Mouse (Mus musculus) gonadal fat pad, adult 2 months (tissue): Measurements from ENCODE around the gene E130308A19Rik. TPM values are rescaled to one million over a fixed set of nuclear protein-coding genes. Genes with fewer than 3 reads are reported as not detected.

Experiments used
- DNase-seq: peaks from one replicate; pipeline ENCODE4 v3.0.0-alpha.2; 2012; ENCODE audit warnings: low read depth
- polyA plus RNA-seq: library from polyadenylated mRNA; depleted of rRNA; stranded (reverse); fragments of >200 nt; gene quantifications from 2 replicates; pipeline ENCODE4 v1.2.3, GENCODE M21; 2012

Gene E130308A19Rik
- polyA plus RNA-seq, 1 experiment: 8.4 TPM

DNA sequence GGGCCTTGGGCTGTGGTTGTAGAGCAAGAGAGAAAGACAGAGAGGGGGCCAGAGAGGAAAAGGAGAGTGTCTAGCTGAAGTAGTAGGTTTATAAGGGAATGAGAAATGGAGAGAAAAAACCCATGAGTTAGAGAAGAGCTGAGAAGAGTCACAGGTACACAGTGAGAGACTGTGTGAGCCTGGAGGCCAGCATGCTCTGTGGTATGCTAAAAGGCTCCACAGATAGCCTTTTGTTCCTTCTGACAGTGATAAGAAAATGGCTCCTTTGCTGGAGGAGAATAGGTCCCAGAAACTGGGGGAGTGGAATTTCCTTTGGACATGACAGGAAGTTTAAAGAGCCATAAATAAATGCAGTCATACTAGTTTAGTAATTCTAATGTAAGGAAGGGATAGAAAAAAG lies 13.2 kb downstream of the E130308A19Rik start:
- DNase-seq: no peak

DNA sequence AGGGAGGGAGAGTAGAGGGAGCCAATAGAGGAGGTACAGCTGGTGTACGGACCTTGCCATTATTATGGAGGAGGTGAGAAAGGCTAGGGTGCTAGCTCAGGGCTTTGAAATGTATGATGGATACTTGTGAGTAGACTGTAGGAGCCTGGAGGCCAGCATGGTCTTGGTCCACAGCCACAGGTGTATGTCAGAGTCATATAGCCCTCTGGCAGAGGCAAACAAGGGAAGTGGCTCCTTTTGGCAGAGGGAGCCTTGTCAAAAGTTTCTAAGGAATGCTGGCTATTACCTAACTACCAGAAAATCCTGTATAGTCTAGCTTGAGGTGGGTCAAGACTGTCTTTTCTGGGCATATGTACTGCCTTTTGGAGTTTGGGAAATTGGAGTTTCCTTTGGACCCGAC lies 14.7 kb downstream of the E130308A19Rik start:
- peak; percentile 33 for DNase-seq

DNA sequence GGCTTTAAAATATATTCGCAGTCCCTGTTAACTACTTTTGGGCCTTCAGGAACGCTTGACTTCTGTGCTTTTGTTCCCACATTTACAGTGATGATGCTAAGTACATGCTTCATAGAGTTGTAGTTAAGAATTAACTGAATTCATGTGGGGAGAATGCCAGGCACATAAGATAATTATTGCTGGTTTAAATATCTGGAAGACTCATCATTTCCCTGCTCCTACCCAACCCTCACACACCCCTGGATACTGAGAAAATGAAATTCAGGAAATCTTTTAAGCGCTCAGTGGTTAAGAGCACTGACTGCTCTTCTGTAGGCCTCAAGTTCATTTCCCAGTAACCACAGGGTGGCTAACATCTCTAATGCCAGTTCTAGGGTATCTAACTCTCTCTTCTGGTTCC lies 16.0 kb downstream of the E130308A19Rik start:
- no peak for DNase-seq

DNA sequence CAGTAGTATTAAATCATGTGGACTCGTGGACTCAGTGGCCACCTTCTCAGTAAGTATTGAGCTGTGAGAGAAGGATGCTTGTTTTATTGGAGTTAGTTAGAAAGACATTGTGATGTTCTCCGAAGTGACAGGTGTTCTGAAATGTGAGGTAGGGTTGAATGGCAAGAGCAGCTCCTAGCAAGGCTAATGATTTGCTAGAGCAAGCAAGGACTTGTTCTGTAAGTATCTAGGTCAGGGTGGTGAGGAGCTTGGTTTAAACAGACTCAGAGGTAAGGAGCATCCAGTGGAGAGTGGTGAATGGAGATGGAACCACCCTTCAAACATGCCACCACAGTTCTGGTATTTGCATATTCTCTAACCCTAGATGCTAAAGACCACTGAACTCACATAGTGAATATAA lies 16.6 kb downstream of the E130308A19Rik start:
- no peak for DNase-seq

DNA sequence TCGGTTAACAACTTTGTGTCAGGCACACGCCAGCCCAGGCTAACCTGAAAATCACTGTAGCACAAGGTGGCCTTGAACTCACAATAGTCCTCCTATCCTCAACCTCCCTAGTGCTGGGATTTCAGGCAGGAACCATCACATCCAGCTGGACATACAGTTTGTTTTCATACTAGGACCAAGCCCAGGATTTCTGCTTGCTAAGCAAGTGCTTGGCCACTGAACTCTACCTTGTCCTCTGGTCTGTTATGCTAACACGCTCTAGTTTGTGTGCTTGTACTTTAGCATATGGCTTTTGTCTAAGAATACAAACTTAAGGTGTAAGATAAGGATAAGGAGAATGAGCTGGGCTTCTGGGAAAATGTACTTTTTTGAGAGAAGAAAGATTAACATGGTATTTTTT lies 18.4 kb downstream of the E130308A19Rik start:
- no peak for DNase-seq

DNA sequence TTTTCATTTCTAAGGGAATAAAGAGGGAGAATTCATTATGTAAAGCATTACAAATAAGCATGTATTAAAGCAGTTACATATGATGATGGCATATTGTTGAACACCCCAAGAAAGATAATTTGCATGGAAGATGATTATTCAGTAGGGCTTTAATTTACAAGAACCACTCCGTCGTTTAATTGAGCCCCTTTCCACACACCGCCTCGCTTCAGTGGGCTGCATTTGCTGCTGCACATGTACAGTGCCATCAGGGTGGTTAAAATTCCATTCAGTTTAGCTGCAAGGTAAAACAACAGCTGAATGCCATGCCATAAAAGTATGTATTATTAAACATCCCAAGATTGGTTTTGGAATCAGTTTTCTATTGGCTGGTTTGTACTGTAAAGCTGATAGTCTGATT lies 19.0 kb downstream of the E130308A19Rik start:
- no peak for DNase-seq

DNA sequence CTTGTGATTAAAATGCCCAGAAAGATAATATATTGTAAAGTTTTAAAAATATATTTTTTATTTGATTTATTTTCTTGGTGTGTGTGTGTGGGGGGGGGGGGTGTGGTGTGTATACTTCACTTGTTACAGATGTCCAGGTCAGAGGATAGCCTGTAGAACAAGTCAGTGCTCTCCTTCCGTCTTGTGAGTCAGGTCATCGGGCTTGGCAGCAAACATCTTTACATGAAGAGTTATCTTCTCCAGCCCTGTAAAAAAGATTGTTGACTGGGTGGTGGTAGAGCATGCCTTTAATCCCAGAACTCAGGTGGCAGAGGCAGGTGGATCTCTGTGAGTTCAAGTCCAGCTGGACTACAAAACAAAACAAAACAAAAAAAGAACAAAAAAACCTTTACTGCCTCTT lies 19.6 kb downstream of the E130308A19Rik start:
- DNase-seq: no peak

DNA sequence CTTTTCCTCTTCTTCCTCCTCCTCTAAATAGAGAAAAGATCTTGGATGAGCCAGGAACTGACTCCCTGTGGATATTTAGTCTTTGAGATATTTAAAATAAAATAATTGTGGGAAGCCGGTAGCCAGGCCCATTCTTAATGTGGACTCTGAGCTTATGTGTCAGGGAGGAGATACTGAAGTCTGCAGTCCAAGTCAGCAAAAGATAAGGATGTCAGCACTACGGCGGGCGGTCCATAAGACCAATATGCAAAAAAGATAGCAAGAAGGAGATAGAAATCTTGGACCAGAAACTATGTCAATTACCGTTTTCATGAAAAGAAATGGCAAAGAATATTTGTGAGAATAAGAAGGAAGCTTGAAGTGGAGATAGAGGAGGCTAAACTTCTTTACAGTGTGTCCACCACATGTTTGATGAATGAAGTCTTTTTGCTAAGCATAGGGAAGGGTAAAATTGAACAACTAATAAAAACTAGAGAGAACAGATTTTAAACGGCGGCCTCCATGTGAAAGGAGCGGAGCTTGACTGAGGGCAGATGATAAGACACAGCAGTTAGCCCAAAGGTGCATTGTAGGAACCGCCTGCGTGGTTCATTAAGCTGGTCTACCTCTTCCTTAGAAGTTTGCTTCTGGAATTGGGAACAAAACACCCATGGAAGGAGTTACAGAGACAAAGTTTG lies 20.1 kb downstream of the E130308A19Rik start:
- DNase-seq: no peak

DNA sequence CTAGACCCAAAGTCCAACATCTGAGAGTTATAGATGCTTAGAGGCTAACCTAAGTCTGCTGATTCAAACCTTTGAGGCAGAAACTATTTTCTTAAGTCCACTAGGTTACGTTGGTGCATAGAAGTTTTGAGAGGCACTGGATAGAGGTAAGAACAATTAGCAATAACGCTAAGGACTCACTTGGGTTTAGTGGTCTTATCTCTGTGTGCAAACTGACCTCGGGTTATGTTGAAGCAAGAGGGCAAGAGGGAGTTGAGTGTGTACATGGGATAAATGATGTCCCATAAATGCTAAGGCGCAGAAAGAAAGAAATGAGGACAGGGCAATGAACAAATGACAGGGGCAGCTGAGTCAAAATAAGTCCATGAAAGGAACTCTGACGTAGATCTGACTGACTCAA lies 23.1 kb downstream of the E130308A19Rik start:
- no peak for DNase-seq

DNA sequence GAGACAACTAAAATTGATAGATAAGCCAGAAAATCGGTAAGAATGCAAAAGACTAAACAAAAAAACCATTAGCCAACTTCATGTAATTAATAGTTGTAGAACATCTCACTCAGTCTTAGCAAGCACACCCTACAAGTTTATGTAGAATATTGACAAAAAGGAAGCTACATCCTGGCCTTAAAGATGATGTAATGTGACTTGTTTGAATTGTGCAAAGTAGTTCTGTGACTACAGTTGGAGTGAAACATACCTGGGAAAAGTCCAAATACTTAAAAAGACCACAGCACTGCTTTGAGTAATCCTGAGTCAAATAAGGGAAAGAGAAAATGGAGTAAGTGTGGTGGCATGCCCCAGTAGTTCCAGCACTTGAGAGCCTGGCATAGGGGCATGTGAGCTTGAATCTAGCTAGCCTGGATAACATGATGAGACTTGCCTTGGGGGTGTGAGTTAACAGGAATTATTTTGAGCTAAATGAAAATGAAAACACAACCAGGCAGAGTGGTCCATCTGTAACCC lies 26.2 kb downstream of the E130308A19Rik start:
- no peak for DNase-seq

DNA sequence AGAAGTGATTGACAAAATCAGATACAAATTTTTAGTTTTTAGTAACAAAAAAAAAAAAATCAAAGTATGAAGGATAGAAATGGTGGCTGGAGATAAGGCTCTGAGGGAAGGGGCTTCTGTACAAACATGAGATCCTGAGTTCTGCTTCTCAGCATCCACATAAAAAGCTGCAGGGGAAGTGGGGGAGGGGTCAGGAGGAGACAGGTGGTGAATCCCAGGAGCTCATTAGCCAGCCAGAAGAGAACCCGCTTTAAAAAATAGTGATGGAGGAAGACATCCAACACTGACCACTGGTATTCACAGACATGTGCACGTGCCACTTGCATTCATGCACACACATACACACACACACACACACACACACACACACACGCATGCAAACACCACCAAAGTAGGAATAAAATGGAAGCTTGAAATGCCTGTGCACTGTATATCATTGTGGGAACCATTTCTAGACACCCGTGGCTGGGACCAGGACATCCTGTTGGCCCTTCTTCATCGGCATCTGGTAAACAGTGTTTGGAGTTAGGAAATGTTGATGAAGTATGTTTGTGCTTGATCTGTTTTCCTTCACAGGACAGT lies 30.1 kb downstream of the E130308A19Rik start:
- no peak for DNase-seq

DNA sequence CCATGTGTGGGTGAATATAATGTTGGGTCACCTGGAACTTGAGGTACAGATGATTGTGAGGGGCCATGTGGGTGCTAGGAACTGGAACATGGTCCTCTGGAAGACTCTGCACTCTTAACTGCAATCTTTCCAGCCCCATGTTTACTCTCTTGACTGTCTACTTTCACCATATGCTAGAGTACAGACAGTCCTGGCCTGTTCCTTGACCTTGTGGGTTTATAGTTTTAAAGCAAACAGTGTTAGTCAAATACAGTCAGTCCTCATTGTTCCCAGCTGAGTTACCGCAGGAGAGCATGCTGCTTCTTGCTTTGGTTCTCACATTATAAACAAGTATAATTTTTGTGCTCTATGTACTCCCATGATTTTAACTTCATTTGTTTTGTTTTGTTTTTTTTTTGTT lies 36.2 kb downstream of the E130308A19Rik start:
- no peak for DNase-seq

DNA sequence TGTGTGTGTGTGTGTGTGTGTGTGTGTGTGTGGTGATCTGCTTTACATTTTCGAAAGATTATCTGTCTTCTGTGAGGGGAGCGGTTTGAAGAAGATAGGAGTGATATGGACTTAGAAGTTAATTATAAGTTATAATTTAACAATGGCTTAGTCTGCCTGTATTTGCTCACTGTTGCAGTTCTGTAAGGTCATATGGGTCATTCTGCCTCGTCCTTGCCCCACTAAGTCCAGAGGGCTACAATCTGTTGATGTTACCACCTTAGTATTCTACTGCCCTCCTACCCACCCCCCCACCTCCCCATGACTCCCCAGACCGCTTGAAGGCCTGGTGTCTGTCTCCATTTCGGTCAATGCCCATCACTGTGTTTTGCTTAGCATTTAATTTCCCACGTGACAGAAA lies 37.4 kb downstream of the E130308A19Rik start:
- no peak for DNase-seq

DNA sequence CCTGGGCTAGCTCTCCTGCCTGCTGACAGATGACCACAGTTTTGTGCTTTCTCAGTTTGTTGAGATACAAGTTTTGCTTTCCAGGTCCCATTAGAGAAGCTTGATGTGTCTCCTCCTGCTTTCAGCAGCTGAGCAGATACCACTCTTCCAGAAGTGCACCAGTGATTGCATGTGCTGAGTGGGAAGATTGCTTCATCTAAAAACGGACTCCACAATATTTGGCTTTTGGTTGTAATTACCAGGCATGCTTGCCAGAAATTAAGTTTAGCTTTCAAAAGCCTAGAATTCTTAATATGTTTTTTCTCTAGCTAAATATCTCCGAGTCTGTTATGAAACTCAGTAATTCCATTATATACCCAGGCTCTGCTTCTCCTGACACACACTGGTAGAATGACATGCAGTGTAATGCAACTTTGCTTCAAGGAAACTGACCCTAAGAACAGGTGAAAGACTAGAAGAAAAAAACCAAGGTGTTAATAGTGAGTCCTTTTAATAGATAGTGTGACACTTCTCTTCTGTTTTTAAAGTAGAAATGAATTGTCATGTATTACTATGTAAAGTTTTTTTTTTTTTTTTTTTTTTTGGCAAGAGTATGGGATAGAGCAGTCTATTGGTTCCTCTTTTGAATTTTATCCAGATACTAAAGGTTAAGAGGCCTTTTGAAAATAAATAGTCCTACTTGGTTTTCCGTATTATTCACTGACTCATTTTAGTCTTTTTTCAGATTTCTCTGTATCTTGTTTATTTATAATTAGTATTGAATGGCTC lies 40.7 kb downstream of the E130308A19Rik start:
- DNase-seq: no peak

DNA sequence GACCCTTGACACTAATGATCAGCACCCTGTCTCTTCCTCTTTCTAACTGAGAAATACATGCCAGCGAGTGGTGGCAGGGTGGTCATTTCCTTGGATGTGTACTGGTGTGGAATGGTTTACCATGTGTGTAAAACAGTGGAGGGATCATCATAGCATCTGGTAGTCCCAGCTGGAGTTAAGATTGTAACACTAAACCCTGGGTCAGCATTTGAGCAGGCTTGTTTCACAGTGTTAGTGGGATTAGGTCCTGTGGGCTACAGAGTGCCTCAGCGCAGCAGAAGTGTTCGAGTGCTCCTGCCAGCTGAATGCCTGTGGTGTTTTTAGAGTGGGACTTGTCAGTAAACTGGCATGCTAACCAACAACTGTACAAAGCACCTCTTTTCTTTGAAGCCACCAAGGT lies 42.0 kb downstream of the E130308A19Rik start:
- DNase-seq: no peak

DNA sequence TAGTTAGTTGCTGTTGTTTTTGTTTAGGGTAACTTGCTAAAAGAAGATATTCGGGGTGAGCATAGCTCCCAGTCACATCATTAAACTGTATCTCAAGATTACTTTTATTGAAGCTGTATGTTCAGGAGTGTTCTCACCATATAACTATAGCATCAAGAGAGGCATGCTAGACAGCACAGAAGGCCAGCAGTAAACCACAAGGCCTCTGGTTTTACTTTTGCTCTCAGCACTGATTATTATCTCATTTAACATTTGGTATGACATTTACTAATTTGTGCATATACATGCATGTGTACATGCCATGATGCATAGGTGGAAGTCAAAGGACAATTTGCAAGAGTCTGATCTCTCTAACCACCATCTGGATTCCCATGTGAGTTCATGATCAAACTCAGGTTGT lies 43.1 kb downstream of the E130308A19Rik start:
- no peak for DNase-seq

DNA sequence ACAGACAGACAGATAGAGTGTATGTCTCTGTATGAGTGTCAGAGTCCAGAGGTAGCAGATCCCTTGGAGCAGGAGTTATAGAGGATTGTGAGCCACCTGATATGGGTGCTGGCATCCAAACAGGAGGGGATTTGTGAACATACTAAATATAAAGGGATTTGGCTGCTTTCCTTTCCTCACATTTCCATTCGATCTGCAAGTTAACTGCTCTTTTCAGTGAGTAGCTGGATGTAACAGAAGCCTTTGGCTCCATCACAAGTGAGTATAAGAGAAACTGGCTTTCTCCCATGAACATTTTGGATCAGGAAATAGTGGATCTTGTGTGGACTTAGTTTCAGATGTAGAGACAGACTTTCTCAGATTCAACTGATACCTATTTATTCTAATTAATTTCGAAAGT lies 44.0 kb downstream of the E130308A19Rik start:
- DNase-seq: no peak

DNA sequence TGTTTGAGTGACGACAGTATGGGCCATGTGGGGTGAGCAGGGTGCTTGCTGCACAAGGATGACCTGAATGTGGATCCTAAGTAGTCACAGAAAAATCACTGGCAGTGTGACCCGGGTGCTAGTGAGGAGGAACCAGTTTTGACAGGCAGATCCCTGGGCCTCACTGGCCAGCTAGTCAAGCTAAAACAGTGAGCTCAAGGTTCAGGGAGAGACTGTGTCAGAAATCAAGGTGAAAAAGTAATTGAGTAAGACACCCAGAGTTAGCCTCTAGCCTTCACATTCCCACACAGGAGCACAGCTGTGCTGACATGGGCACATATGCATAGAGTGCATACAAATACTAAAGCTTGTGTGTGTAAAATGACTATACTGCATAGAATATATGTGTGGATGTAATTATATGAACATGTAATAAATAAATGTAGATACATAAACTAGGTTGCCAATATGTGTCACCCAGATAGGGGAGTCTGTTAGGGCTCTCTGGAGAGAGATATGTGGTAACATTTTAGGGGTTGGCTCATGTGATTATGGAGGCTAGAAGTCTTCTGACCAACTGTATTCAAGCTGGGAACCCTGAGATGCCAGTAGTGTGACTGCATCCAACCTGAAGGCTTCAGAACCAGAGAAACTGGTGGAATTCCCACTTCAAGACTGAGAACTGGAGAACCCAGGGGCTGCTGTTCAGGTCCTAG lies 47.6 kb downstream of the E130308A19Rik start:
- DNase-seq: no peak

DNA sequence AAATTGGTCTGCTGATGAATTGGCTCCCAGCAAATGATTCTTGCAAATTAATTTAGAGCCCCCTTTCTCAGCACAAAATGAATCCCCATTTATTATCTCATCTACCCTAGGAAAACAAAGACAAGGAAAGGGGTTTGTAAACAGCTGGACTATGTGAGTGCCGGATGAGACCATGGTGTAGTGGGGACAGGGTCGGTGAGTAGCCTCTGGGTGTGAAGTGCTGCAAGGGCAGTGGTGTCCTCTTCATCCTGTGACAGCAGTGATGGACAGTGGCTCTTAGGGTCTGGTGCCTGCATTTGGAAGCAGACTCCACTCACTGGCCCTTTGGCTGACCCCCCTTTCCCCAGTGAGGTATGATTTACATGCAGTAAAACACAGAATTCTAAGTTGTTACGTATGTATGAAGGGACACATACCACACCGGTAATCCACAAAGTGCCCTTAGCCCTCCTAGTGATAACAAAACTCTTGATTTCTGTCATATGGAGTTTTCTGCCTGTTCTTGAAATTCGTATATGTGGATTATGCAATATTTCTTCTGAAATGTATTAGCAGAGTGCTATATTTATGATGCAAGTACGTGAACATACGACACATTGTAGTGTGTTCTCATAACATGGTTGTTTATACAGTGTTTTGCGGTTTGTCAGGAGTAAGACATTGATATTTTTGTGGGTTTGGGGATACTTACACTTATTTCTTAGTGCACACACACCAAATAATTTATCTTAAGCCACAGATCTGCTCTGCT lies 49.1 kb downstream of the E130308A19Rik start:
- DNase-seq: no peak

DNA sequence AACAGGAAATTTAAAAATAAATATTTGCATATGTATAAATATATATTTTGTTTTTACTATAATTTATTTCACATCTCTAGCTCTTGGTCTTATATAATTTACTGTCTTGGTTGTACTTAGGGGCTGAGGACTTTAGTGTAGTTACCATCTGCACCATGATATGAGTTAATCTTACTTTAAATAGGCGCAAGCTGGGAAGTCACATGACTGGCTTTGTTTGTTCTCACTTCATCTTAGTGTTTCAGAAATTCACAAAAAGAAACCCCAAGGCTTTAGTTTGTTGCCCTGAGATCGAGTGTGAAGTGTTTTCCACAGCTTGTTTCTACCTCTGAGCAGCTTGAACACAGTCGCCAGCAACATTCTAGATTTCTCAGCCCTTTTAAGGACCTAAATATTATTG lies 49.7 kb downstream of the E130308A19Rik start:
- DNase-seq: no peak

DNA sequence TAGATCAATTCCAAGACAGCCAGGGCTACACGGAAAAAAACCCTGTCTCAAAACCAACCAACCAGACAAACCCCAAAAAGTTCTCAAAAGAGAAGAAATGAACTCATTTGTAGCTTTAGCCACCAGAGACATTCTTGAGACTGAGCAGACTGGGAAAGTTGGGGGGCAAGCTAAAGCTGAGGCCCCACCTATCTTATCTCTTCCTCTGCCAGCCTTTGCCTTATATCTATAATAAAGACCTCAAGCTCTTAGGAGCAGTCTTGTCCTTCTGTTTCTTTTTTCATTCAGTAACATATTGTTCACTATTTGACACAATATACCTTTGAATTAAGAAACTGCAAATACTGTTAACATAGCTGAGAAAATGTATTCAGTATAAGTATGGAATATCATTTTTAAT lies 55.4 kb downstream of the E130308A19Rik start:
- no peak for DNase-seq

DNA sequence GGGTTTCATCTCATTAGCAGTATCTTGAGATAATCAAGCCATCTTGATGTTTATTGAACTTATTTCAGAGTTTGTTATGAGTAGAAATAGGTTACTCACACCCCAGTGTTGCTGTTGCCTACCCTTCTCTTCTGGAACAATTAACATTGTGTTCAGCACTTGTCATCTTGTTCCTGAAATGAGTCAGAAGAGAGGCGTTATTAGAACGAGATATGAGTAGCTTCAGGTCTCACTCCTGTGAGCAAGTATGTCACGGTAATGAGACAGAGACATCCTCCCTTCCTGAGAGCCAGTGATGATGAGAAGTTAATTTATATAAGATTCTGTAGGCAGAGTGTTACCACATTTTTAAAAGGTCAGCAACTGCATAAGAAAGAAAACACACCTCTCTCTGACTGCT lies 56.5 kb downstream of the E130308A19Rik start:
- no peak for DNase-seq
